Mouse (Mus musculus) right cerebral cortex, adult 18-20 months (tissue): ENCODE results near the gene Hes7.
"Not testable (repeated sequence)": the region's sequence is repeated elsewhere in the genome, so short reads cannot be mapped to it uniquely, and the experiment has no call there.

Experiments
- DNase-seq: peaks from one replicate; pipeline ENCODE4 v3.0.0; 2022; ENCODE audit warnings: mixed read lengths

The Hes7 gene

DNA sequence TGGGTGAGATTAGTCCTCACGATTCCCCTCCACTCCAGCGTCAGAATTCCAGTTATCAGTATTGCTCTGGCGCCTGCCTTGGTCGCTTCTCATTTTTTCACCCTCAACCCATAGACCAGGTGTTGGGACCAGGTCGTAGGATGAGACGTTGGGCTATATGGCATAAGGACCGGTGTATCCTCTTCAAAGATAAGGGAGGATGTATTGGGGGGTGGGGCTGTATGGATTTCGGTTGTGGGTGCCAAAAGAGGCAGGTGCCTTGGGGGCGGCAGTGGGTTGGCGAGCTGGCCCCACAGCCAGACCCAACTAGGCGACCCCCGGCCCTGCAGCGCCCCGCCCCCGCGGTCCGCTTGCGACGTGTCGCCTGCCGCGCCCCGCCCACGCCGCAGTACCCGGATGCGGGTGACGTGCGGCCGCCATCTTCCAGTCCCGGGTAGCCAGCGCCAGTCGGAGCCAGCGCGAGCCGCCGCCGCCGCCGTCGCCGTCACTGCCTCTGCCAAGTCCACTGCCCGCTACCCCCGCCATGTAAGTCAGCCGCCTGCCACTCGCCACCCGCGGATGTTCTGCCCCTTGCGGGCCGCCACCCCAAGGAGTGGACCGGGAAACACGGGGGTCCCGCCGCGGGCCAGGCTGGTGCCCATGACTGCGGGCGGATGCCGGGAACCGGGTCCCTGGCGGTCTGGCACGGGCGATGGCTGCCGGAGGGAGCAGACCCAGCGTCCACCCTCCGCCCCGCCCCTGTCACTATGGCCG, 31.9 kb upstream of the Hes7 start, which contains the start of gene Vamp2:
Vamp2 (plus strand) TSS at position 388 of the 753 bp plus-strand sequence.
- DNase-seq: peak; percentile 94

DNA sequence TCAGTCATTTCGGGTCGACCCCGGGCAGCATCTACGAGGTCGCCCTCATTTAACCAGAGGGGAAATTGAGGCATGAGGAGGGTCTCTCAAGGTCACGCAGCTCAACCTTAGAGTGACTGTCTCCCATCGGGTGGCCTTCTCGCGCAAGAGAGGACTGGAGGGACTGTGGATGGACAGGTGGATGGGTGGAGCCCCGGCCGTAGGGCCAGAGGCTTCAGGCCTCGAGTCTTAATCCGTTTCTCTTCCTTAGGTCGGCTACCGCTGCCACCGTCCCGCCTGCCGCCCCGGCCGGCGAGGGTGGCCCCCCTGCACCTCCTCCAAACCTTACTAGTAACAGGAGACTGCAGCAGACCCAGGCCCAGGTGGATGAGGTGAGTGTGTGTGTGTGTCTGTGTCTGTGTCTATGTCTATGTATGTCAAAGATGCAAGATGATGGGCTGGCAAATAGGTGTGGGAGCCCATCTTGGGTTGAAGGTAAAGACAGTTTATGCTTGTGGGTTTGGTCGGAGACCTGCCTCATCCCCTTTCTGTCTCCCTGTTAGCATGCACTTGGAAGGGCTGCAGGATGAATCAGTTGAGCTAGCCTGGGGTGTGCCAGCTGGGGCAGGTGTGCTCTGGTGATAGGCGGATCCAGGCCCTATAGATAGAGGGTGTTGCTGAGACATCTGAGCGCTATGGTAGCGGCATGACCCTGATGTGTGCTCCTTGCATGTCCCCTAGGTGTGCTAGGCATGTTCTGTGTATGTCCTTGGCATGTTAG, 31.2 kb upstream of the Hes7 start:
- DNase-seq: peak; percentile 17

DNA sequence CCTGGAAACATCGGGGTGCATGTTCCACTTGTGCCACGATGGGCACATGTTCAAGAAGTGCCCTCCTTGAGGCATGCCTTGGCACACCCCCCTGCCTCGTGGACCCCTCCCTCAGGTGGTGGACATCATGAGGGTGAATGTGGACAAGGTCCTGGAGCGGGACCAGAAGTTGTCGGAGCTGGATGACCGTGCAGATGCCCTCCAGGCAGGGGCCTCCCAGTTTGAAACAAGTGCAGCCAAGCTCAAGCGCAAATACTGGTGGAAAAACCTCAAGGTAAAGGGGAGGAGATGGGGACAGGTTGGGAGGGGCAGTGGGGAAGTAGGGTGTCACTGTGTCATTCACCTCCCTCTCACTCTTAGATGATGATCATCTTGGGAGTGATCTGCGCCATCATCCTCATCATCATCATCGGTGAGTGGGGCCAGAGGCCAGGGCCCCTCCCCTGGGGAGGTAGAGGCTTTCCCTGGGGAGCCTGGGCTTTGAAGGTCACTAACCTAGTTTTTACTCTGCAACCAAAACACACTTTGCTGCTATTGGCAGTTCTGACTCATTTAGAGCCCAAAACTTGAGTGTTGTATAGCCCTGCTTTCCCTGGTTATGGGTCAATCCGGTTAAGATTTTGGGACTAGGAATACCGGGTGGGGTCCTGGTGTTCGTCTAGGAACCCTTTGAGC, 30.5 kb upstream of the Hes7 start:
- DNase-seq: peak; percentile 6

DNA sequence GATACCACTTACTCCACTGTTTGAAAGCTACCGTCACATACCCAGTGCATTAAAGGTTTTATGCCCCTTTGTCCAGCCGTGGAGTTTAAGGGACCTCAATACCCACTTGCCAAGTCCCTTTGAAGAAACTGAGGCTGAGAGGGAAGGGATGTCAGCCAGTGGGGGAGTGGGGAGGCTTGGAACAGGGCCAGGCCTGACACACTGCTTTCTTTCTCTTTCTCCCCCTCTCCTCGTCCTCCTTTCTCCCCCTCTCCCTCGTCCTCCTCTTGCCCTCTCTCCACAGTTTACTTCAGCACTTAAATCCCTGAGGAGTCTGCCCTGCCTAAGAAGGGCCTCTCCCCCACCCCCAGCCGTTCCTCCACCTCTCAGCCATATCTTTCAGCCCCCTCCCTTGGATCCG, 29.8 kb upstream of the Hes7 start:
- no peak for DNase-seq

DNA sequence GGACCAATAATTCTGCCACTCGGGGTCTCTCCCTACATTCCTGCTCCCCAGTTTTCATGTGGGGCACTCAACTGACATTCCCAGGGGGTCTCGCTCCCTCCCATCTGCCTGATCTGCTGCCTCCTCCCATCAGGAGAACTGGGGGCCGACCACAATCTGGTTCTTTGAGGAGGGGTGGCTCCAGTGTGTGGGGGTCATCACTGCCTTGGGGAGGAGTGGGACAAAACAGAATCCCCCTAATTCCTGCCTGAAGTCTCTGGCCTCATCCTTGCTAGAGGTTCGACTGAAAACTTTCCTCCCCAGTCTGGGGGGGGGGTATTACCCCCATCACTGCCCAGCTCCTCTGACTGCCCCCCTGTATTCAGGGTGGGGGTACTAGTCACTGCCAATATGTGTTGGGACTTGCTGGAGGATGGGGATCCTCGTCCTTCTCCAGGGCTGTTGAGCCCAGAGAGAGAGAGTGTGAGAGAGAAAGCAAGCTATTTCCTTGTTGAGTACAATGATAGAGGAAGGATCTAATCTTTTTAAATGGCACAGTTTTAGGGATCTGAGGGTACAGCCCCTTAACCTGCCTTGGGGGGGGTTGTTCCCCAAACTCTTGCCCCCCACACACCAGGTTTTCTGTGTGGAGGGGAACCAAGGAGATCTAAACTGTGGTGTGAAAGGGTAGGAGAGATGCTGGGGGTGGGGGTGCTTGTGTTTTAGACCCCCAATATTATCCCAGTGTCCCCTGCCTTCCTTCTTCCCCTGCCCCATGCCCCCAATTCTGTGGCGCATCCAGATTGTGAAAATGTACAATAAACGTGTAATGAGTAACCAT, 28.4 kb upstream of the Hes7 start:
- no peak for DNase-seq

DNA sequence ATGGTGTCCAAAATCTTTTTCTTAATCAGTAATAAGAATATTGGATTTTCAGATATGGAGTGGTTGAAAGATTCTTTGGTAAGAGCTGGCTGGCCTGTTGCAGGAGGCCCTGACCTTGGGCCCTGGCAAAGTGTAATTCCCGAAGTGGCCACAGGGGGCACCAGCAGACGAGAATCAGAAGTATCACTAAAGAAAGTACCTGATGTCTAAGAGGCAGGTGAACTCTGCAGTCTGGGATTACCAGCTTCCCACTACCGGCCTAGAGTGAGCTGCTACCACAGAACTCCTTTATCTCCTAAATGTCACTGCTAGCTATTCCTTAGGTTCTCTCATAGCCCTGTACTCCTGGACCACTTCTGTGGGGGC, 27.8 kb upstream of the Hes7 start:
- DNase-seq: peak; percentile 78

DNA sequence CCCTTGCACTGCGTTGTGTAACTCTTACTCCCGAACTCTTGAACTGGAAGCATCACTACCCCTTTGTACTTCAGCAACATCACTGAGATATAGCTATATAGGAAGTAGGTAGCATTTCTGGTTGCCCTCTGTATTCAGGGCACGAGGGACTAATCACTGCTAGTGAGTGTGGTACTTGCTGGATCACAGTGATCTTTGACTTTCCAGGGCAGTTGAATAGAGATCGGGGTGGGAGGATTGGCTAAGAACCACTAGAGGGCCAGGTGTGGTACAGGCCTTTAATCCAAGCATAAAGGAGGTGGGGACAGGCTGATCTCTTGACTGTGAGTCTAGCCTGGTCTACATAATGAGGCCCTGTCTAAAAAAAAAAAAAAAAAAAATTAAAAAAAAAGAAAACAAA, 27.3 kb upstream of the Hes7 start:
- no peak for DNase-seq

DNA sequence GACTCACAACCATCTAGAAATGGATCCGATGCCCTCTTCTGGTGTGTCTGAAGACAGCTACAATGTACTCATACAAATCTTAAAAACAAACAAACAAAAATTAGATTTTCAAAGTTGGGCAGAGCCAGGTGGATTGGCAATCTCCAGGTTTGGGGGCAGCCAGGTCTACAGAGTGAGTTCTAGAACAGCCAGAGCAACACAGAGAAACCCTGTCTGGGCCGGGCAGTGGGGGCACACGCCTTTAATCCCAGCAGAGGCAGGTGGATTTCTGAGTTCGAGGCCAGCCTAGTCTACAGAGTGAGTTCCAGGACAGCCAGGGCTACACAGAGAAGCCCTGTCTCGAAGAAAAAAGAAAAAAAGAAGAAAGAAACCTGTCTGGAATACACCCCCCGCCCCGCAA, 26.3 kb upstream of the Hes7 start:
- DNase-seq: not testable (repeated sequence)

DNA sequence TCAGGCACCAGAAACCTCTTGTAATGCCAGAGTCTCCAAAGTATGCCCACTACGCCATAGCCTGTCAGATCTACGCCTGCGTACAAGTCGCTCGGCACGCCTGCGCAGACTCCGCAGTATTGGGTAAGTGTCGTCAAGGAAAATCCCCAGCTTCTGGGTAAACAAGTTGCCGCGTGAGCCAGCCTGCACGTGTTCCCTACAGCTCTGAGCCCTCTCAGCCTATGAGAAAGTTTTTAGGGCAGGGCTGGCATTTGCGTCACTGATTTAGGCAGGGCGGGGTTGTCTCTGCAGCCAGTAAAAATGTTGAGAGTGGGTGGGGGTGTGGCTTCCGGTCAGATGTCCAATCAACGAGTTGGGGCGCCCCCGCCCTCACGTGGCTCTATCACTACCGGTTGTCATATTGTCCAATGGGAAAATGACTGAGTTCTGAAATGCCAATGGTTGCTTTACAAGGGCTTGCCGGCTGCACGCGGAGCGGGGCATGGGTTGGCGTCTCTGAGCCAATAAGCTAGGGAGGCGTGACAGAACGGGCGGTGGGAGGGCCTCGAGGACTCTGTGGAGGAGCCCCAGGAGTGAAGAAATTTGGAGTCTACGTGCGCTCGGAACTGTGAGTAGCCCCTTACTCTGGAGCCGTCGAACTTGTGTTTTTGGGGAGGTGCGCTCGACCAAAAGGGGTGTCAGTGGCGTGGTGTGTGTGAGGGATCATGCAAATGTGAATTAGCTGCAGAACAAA, 25.3 kb upstream of the Hes7 start, which contains the start of gene Per1:
Per1 (plus strand) TSS at position 521 of the 733 bp plus-strand sequence.
- peak; percentile 100 for DNase-seq

DNA sequence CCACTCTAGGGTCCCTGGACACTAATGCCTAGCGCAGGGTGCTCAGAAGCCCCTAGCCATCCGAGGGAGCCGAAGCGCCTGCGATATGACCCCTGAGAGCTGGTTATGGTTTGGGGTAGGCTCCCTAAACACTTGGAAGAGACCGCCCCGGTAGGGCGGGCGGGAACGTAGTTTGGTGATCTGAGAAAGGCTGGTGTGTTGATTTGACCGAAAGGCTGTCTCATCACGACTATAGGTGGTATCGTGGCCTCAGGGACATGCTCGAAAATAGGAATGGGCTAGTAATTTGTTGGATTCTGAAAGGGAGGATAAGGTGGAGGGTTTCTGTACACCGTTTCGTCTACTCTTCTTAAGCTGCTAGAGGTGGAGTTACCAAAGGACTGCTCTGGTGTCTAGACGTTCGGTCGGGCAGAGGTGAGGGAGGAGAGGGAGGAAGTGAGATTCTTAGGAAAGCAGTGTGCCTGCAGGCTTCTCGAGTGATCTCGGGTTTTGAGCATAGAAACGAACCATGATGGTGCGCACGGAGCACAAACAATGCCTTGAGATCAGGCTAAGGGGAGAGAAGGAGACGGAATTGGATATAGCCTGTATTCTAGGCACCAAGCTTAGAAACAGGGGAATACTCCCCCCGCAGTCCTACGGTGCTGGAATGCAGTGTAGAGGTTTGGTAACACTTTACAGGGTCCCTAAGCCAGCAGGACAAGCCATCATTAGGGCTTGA, 24.5 kb upstream of the Hes7 start:
- DNase-seq: no peak

DNA sequence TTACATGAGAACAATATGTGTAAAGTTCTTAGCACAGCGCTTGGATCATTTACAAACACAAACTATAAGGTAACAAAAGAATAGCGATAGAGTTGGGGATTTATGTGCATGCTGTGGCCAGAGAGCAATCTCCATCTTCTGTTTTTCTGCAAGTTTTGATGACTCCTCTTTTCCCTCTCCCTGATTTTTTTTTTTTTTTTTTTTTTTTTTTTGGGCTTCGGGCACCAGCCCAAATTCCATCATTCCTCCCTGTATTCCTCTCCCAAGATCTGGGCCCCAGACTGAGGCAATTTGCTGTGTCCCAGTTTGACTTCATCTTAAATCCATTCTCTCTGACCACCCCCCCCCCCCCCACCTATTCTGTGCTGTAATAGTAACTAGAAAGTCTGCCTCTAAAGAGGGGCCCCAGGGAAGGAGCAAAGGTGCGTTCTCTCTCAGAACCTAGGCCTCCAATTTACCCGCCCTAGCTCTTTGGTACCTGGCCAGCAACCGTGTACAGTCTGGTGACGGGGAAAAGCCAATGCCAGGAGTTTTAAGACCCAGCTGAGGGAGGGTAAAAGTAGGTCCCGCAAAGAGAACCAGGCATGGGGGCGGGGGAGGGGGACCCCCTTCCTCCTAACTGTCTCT, 23.7 kb upstream of the Hes7 start:
- DNase-seq: no peak

DNA sequence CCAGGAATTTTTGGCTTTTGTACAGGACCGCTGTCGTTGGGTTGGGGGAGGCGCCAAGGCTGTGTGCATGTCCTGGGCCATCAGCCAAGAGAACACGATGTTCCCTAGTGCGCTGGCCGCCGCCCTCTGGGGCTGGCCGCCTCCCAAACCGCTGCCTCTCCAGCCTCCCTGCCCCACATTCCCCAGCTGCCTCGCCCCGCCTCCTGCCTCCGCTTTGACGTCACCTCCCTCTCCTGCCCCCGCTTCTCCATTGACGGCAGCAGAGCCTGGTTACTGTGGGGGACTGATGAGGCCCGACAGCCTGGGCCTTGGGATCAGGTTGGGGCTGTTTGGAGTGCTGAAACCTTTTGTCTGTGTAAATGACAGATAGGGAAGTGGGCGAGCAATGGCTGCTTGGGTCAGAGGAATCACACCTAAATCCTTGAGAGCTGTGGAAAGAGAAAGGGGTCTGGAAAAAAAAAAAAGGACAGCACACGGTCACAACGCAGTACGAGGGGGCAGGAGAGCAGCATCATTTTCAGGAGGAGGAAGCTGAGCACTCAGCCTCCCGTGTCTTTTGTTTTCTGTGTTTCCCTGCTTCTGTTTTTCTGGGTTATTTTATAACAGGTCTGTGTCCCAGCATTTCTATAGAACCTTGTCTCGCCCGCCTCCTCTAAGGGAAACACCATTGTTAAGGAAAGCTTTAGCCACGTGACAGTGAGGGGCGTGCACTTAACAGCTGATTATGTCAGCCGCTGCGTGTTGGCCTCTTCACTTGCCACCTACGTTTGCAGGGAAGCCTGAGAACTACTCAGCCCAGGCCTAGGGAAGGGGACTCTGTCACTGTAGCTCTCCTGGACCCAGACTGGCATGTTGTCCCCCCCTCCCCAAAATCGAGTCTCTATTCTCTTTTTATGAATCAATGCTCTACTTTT, 23.0 kb upstream of the Hes7 start:
- peak; percentile 99 for DNase-seq

DNA sequence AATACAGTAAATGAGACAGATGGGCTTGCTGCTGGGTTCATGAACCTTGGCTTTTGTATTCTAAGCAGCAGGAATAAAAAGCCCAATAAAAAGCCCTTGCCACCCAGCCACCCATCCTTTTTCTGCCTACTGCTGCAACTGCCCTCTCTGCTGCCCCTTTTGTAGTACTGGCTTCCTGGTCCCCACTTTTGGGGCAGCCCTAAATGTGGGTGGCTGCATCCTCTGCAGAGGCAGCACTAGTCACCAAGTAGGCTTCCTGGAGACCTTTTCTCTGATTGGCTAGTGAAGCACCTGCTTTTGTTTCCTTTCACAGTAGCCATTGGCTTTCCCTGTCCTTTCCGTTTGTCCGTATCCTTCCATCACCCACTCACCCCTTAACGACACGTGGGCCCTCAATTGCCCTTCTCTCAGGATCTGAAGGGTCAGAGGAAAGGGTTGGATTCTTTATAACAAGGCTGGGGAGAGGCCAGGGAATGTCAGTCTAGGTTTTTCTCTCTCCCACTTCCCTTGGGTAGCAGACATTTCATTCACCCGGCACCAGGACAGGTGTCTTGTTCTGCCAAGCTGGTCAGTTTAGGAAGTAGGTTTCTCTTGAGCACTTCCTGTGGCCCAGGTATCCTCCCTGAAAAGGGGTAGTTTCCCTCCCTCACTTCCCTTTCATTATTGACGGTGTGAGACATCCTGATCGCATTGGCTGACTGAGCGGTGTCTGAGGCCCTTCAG, 22.0 kb upstream of the Hes7 start:
- DNase-seq: peak; percentile 62

DNA sequence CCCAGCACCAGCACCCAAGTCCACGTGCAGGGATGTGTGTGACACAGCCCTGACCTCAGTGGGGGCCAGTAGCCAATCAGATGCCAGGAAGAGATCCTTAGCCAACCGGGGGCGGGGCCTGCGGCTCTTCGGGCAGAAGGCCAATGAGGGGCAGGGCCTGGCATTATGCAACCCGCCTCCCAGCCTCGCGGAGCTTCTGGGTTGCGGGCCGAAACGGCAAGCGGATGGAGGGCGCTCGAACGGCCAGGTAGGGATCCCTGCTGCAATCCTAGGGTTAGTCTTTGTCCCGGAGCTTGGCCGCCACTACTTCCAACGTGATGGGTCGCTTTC, 21.5 kb upstream of the Hes7 start:
- peak; percentile 98 for DNase-seq

DNA sequence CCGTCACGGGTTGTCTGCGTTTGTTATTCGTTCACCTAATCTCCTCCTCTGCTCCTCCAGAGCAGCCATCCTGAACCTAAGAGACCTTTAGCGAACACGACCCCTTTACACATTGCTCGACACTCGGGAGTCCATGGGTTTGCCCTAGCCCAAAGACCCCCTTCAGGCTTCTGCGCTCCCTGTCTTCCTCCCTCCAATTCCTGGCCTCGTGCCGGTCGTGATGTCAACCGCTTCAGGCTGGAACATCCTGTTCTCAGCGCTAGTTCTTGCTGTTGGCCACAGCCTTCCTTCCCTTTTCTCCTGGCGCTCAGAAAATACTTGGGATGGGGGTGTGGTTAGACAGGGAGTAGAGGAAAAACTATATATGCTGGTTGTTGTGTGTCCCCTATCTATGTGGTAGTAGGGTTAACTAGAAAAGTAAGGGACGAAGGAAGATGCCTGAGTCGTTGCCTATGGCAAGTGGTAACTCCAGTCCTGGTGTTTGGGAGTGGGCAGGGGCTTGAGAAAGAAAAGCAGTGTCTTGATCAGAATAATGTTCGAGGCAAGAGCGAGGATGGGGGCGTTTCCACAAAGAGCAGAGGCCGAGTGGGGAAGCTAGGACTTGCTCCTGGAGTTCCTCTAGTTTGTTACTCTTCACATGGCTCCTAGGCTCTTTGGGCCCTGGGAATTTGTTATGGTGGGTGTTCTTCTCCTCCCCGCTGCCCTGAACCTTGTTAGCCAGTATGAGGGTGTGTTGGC, 20.9 kb upstream of the Hes7 start:
- DNase-seq: peak; percentile 65

DNA sequence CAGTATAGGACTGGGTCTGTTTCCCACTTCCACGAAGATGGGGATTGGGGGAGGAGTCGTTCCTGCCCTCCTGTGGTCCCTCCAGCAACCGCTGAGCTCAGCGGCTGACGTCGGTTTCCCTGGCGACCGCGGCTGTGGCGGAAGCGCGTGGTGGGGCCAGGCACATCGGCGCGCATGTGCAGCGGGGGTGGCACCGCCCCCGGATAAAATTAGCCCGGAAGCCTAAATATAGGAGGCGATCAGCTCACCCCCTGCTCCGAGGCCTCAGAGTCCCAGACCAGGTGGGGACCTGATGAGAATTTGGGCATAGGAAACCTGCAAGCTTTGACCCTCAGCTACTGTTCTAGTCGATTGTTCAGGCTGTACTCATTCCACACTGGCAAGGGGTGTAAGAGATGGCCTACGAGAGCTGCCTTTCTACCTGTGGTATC, 20.3 kb upstream of the Hes7 start:
- peak; percentile 96 for DNase-seq

DNA sequence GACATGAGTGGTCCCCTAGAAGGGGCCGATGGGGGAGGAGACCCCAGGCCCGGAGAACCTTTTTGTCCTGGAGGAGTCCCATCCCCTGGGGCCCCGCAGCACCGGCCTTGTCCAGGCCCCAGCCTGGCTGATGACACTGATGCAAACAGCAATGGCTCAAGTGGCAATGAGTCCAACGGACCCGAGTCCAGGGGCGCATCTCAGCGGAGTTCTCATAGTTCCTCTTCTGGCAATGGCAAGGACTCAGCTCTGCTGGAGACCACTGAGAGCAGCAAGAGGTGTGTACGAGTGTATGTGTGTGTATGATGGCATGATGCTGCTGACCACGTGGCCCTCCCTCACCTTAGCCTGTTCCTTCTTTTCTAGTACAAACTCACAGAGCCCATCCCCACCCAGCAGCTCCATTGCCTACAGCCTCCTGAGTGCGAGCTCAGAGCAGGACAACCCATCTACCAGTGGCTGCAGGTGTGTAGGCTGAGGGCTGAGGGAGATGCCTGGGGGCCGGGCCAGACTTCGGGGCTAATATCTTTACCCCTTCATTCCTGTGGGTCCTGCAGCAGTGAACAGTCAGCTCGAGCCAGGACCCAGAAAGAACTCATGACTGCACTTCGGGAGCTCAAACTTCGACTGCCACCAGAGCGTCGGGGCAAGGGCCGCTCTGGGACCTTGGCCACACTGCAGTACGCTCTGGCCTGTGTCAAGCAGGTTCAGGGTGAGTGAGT, 19.4 kb upstream of the Hes7 start:
- no peak for DNase-seq
